ENCODE assay signal across 20 mouse cellular contexts in genomic region chr5:33731051-33731450, GRCm38 (mm10). TPM values are rescaled to one million over a fixed set of nuclear protein-coding genes. Genes with fewer than 3 reads are reported as not detected.
A peak's percentile ranks its signal among the peaks of the same experiment; 100 is the strongest.
DNase-seq lines count a peak whose midpoint lies in the region; ATAC-seq and TF ChIP-seq lines count a peak whose summit lies in the region.
"Had no signal": no experiment of that assay in that cellular context is flagged by ENCODE, and none has a peak within 500 bp of the region (broad histone marks: within the 10 kb centered on the region; RNA-seq: fewer than 3 reads in every experiment).

No protein-coding gene starts in this region.

- H3K27ac ChIP-seq in forebrain, postnatal 0 days (ENCODE audit: low read depth, low read length) = no peak overlapping the region
- H3K27ac ChIP-seq: hindbrain, postnatal 0 days; stomach, embryonic 15.5 days had no signal

- WGBS in forebrain, postnatal 0 days = 53% methylated on average over 21 of the region's 21 CpGs

- peaks cover 91% of the 10 kb centered on the region for H3K27me3 ChIP-seq in megakaryocyte, embryonic 14.5 days (replicated peaks)
- H3K27me3 ChIP-seq in forebrain, postnatal 0 days (ENCODE audit: insufficient read depth, low read length) = no peaks in the 10 kb centered on the region
- H3K27me3 ChIP-seq: stomach, embryonic 15.5 days had no signal

- H3K4me3 ChIP-seq in megakaryocyte, embryonic 14.5 days (replicated peaks) = peak overlapping the region; percentile 16
- no peak overlapping the region for H3K4me3 ChIP-seq in forebrain, postnatal 0 days (ENCODE audit: low read depth, low read length)
- H3K4me3 ChIP-seq: heart, embryonic 12.5 days; stomach, embryonic 15.5 days had no signal

- no peak overlapping the region for H3K9ac ChIP-seq in forebrain, postnatal 0 days
- H3K9ac ChIP-seq: heart, embryonic 12.5 days; stomach, embryonic 15.5 days had no signal

- peaks cover 24% of the 10 kb centered on the region for H3K36me3 ChIP-seq in megakaryocyte, embryonic 14.5 days (replicated peaks; ENCODE audit: low read length)
- peaks cover 23% of the 10 kb centered on the region; the same call in 1 of the 2 replicates for H3K36me3 ChIP-seq in forebrain, postnatal 0 days (ENCODE audit: insufficient read depth)

- peak; percentile 22 for DNase-seq in layer of hippocampus, adult 9-11 months
- DNase-seq in layer of hippocampus, postnatal 10 days (ENCODE audit: low spot score in 2 of 2) = no peak
- peak; percentile 31 for DNase-seq in brain, adult 2 months (ENCODE audit: low read depth, low spot score)
- no peak for DNase-seq in forebrain, postnatal 0 days
- DNase-seq in thymus, postnatal 10 days (ENCODE audit: low spot score in 2 of 2) = no peak
- DNase-seq: cerebellum, postnatal 14 days; gastrocnemius, postnatal 10 days; heart, postnatal 36 days; kidney, adult 8-10 months; retina, postnatal 1 day; spleen, adult 18-20 months; thymus, postnatal 25 days had no signal

- H3K4me1 ChIP-seq in megakaryocyte, embryonic 14.5 days = peaks cover 25% of the 10 kb centered on the region; the same call in 1 of the 2 replicates
- H3K4me1 ChIP-seq in forebrain, postnatal 0 days (ENCODE audit: insufficient read depth) = no peaks in the 10 kb centered on the region

- no peak for TF ChIP-seq CTCF in forebrain, postnatal 0 days (IDR thresholded peaks at IDR 0.05; ENCODE audit: low read depth)

- no peak for ATAC-seq in megakaryocyte, adult 5-6 weeks (ENCODE audit: poor library complexity, severe bottlenecking)
- no peak for ATAC-seq in forebrain, postnatal 0 days
- ATAC-seq: activated CD4-positive, CD25-positive, alpha-beta regulatory T cell, adult 4 months; hindbrain, postnatal 0 days had no signal

- H3K9me3 ChIP-seq in megakaryocyte, embryonic 14.5 days = no peaks in the 10 kb centered on the region
- no peaks in the 10 kb centered on the region for H3K9me3 ChIP-seq in forebrain, postnatal 0 days (ENCODE audit: low read length)
- H3K9me3 ChIP-seq: heart, embryonic 12.5 days; stomach, embryonic 15.5 days had no signal

- H3K4me2 ChIP-seq in forebrain, postnatal 0 days (ENCODE audit: low read depth) = peak overlapping the region; percentile 15; the same call in 1 of the 2 replicates
- H3K4me2 ChIP-seq: heart, embryonic 12.5 days; stomach, embryonic 15.5 days had no signal

RNA-seq across cellular contexts. Expression of gene Fgfr3, which starts 9.6 kb away (rescaled TPM):
- total RNA-seq in layer of hippocampus, postnatal 10 days (2021) = 100 to 1,000 TPM; 123 to 134 TPM
- 0.39 and 0.68 TPM in 2 replicates for polyA plus RNA-seq in megakaryocyte, embryonic 14.5 days (2012; ENCODE audit: insufficient read depth, low replicate concordance)
- 0.30 TPM in 1 of 2 replicates, not detected in the other for total RNA-seq in megakaryocyte, adult 5-6 weeks (2015)
- not detected in 2 replicates for total RNA-seq in megakaryocyte, adult 5-6 weeks (2017)
- 52.2 and 56.6 TPM in 2 replicates for total RNA-seq in forebrain, postnatal 0 days (2014; rRNA removed)
- polyA plus RNA-seq in forebrain, postnatal 0 days (2015; fragmentation: Nextera tagmentation; extraction: Ambion mirVana) = 11.7 and 22.2 TPM in 2 replicates
- total RNA-seq: megakaryocyte-erythroid progenitor cell, adult 5-6 weeks; monocyte, adult 5-6 weeks had no signal

RNA-seq across cellular contexts. Expression of gene Letm1, which starts 51.6 kb away (rescaled TPM):
- total RNA-seq in layer of hippocampus, postnatal 10 days (2021) = 100 to 1,000 TPM; 105 to 106 TPM
- 9.0 and 9.4 TPM in 2 replicates for polyA plus RNA-seq in megakaryocyte, embryonic 14.5 days (2012; ENCODE audit: insufficient read depth, low replicate concordance)
- total RNA-seq in megakaryocyte, adult 5-6 weeks (2015) = 12.7 and 15.3 TPM in 2 replicates
- 17.0 and 19.8 TPM in 2 replicates for total RNA-seq in megakaryocyte, adult 5-6 weeks (2017)
- 42.7 and 48.6 TPM in 2 replicates for total RNA-seq in forebrain, postnatal 0 days (2014; rRNA removed)
- 79.7 and 83.6 TPM in 2 replicates for polyA plus RNA-seq in forebrain, postnatal 0 days (2015; fragmentation: Nextera tagmentation; extraction: Ambion mirVana)

Comparison
In these comparisons a context has a peak if more than half of its experiments do, and no peak if none do; other contexts are left out.
1. DNase-seq: peak in layer of hippocampus, adult 9-11 months (single experiment) and brain, adult 2 months (single experiment); none in layer of hippocampus, postnatal 10 days (0 of 2), forebrain, postnatal 0 days (single experiment) and thymus, postnatal 10 days (0 of 2).
2. RNA of gene Fgfr3, which starts 9.6 kb away (total RNA-seq): 123 to 134 TPM in layer of hippocampus, postnatal 10 days and 52.2 to 56.6 TPM in forebrain, postnatal 0 days; 0.30 TPM in megakaryocyte, adult 5-6 weeks; every median in the first group is over 10 times any median in the second.